Mouse (Mus musculus) mouse trophoblast stem cell (cell line): ENCODE measurements at regions not wholly inside any gene's neighbourhood (a gene's known extent, or its start where the extent isn't known, plus 50 kb on each side); places are given as distances from the start of the nearest gene placed in this dataset.

Experiments used
- in situ Hi-C, 2 experiments: fragments of 300-500 bp; cut with MseI, MboI; formaldehyde crosslinking; loops; 2 replicates in 1 of 2; 3 replicates in 1 of 2; pipeline ENCODE4 v1.15.1; 2025

- in situ Hi-C loops, result loop anchor here in 1 of 2 experiments (25.0 kb wide), 1 partner anchor 423 kb away; no protein-coding TSS in a partner anchor
These were observed 62.7 kb downstream of the Bmp2 start for GRCm38 (mm10) chr2:133614672-133615071.

- in situ Hi-C loops, result loop anchor here in 1 of 2 experiments (25.0 kb wide), 1 partner anchor 422 kb away; no protein-coding TSS in a partner anchor
These were observed 63.3 kb downstream of the Bmp2 start for GRCm38 (mm10) chr2:133615299-133615698.

- in situ Hi-C loops, result loop anchor here in 1 of 2 experiments (25.0 kb wide), 1 partner anchor 420 kb away; no protein-coding TSS in a partner anchor
These were observed 65.4 kb downstream of the Bmp2 start for GRCm38 (mm10) chr2:133617317-133617835.

GRCm38 (mm10) chr2:133622523-133622922 lies 70.6 kb downstream of the Bmp2 start:
- in situ Hi-C loops, result loop anchor here in 1 of 2 experiments (25.0 kb wide), 1 partner anchor 415 kb away; no protein-coding TSS in a partner anchor

GRCm38 (mm10) chr2:133625542-133625941 lies 73.6 kb downstream of the Bmp2 start:
- in situ Hi-C loops, result no loop called here

- in situ Hi-C loops, result no loop called here
These were observed 76.9 kb downstream of the Bmp2 start for GRCm38 (mm10) chr2:133628874-133629273.

- in situ Hi-C loops, result no loop called here
These were observed 83.5 kb downstream of the Bmp2 start for GRCm38 (mm10) chr2:133635434-133635833.

GRCm38 (mm10) chr2:133649874-133650481 lies 98.0 kb downstream of the Bmp2 start:
- in situ Hi-C loops, result no loop called here

GRCm38 (mm10) chr2:133666331-133667054 lies 114.5 kb downstream of the Bmp2 start:
- in situ Hi-C loops, result no loop called here

GRCm38 (mm10) chr2:133667055-133667395 lies 115.1 kb downstream of the Bmp2 start:
- in situ Hi-C loops, result no loop called here

GRCm38 (mm10) chr2:133669821-133670220 lies 117.9 kb downstream of the Bmp2 start:
- in situ Hi-C loops, result no loop called here

GRCm38 (mm10) chr2:133671528-133671927 lies 119.6 kb downstream of the Bmp2 start:
- in situ Hi-C loops, result no loop called here

- in situ Hi-C loops, result no loop called here
These were observed 132.4 kb downstream of the Bmp2 start for GRCm38 (mm10) chr2:133684367-133684766.

- in situ Hi-C loops, result no loop called here
These were observed 136.3 kb downstream of the Bmp2 start for GRCm38 (mm10) chr2:133688121-133688787.

GRCm38 (mm10) chr2:133688788-133689155 lies 136.8 kb downstream of the Bmp2 start:
- in situ Hi-C loops, result no loop called here

- in situ Hi-C loops, result no loop called here
These were observed 157.0 kb downstream of the Bmp2 start for GRCm38 (mm10) chr2:133708735-133709584.

GRCm38 (mm10) chr2:133716243-133716642 lies 164.3 kb downstream of the Bmp2 start:
- in situ Hi-C loops, result no loop called here

- in situ Hi-C loops, result no loop called here
These were observed 165.1 kb downstream of the Bmp2 start for GRCm38 (mm10) chr2:133717076-133717475.

GRCm38 (mm10) chr2:133724310-133724709 lies 172.4 kb downstream of the Bmp2 start:
- in situ Hi-C loops, result no loop called here

- in situ Hi-C loops, result no loop called here
These were observed 172.8 kb downstream of the Bmp2 start for GRCm38 (mm10) chr2:133724757-133725156.

- in situ Hi-C loops, result no loop called here
These were observed 182.7 kb downstream of the Bmp2 start for GRCm38 (mm10) chr2:133734469-133735225.
